30 mouse cellular contexts compared by ENCODE assay signal in the genomic region with DNA sequence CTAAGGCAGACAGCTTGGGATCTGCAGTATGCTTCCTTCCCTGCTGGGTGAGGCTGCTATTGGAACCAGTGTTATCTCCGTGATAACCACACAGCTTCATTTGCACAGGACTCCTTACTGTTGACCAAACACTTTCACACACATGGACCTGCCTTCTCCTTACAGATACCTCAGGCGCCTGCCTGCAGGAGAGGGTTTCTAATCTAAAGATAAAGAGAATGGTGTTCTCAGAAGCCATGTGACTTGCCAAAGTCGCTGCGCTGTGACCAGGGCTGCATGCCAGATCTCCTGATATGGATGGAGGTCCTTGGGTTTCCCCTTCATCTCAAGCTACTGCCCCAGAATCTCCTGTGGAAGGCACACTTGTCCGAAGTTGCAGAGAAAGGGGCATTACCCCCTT. TPM values are rescaled to one million over a fixed set of nuclear protein-coding genes. Genes with fewer than 3 reads are reported as not detected.
DNase-seq lines count a peak whose midpoint lies in the region; ATAC-seq and TF ChIP-seq lines count a peak whose summit lies in the region.
"Had no signal": no experiment of that assay in that cellular context is flagged by ENCODE, and none has a peak within 500 bp of the region (broad histone marks: within the 10 kb centered on the region; RNA-seq: fewer than 3 reads in every experiment).

No protein-coding gene starts in this region.

- DNase-seq in heart, postnatal 25 days (ENCODE audit: low spot score): no peak
- DNase-seq in heart, postnatal 4 days: no peak
- DNase-seq in MEL (ENCODE audit: low read depth, low spot score): no peak
- DNase-seq in natural killer cell, adult 2 months (ENCODE audit: low spot score in 2 of 2): no peak
- DNase-seq: adrenal gland, adult 2 months; adrenal gland, postnatal 14 days; B cell, adult 2 months; cerebellum, adult 11 months; cerebellum, adult 2 months; cerebellum, adult 9-11 months; cerebellum, postnatal 25 days; forebrain, postnatal 0 days; gastrocnemius, adult 2 months; gastrocnemius, postnatal 14 days; heart, adult 18-20 months; kidney, adult 11 months had no signal

- peaks cover 8% of the 10 kb centered on the region; the same call in 1 of the 2 replicates for H3K27me3 ChIP-seq in heart, embryonic 12.5 days (replicated peaks)
- H3K27me3 ChIP-seq in heart, embryonic 16.5 days (ENCODE audit: control insufficient read depth, insufficient read depth, low read length): no peaks in the 10 kb centered on the region
- peaks cover 22 to 34% of the 10 kb centered on the region in 2 experiments for H3K27me3 ChIP-seq in MEL (ENCODE audit: control insufficient read depth in 1 of 2, insufficient read depth in 2 of 2, low read length in 2 of 2)
- H3K27me3 ChIP-seq: embryonic facial prominence, embryonic 12.5 days; embryonic facial prominence, embryonic 15.5 days; hindbrain, embryonic 13.5 days; intestine, embryonic 15.5 days had no signal

- ATAC-seq in heart, embryonic 12.5 days (ENCODE audit: insufficient number of reproducible peaks, low FRiP score): no peak
- ATAC-seq in heart, embryonic 16.5 days (replicated peaks; ENCODE audit: extremely low read depth, insufficient read depth, low FRiP score): no peak
- ATAC-seq: forebrain, embryonic 14.5 days; forebrain, postnatal 0 days; hindbrain, embryonic 16.5 days; intestine, embryonic 15.5 days had no signal

- 3% methylated on average over 5 of the region's 5 CpGs for WGBS in heart, embryonic 12.5 days
- WGBS in heart, embryonic 16.5 days: 10% methylated on average over 5 of the region's 5 CpGs

- no peak for TF ChIP-seq RAD21 in MEL (IDR thresholded peaks at IDR 0.05; ENCODE audit: low read depth, low read length)

- no peak overlapping the region for H3K4me3 ChIP-seq in heart, embryonic 12.5 days
- H3K4me3 ChIP-seq in heart, embryonic 16.5 days (ENCODE audit: low read length): no peak overlapping the region
- H3K4me3 ChIP-seq in MEL (ENCODE audit: control insufficient read depth in 1 of 2, insufficient read depth in 1 of 2, low read depth in 2 of 2, low read length in 2 of 2): no peak overlapping the region
- H3K4me3 ChIP-seq: embryonic facial prominence, embryonic 12.5 days; embryonic facial prominence, embryonic 15.5 days; gastrocnemius, adult 2 months; hindbrain, embryonic 10.5 days; hindbrain, embryonic 13.5 days; intestine, embryonic 15.5 days had no signal

- no peak for TF ChIP-seq CTCF in MEL (IDR thresholded peaks at IDR 0.05 in 2 of 3, conservative IDR thresholded peaks at IDR 0.05 in 1 of 3; ENCODE audit: control insufficient read depth in 1 of 3, insufficient read depth in 1 of 3, low read depth in 2 of 3, low read length in 3 of 3, poor library complexity in 1 of 3, severe bottlenecking in 1 of 3)

- no peaks in the 10 kb centered on the region for H3K79me2 ChIP-seq in MEL (ENCODE audit: control insufficient read depth, insufficient read depth, low read length, poor library complexity)

- no peak for TF ChIP-seq POLR2A in MEL (IDR thresholded peaks at IDR 0.05; ENCODE audit: control insufficient read depth in 1 of 2, insufficient read depth in 1 of 2, low read depth in 1 of 2, low read length in 2 of 2, poor library complexity in 1 of 2)

- H3K4me2 ChIP-seq in heart, embryonic 12.5 days: peak overlapping the region; percentile 11; the same call in 1 of the 2 replicates
- H3K4me2 ChIP-seq in heart, embryonic 16.5 days (ENCODE audit: low read depth, low read length): 0 out of 2 replicates have a peak overlapping the region, but pooled peaks have one; percentile 2
- H3K4me2 ChIP-seq: embryonic facial prominence, embryonic 12.5 days; embryonic facial prominence, embryonic 15.5 days; hindbrain, embryonic 13.5 days; intestine, embryonic 15.5 days had no signal

- H3K4me1 ChIP-seq in heart, embryonic 12.5 days (replicated peaks): peaks cover 50% of the 10 kb centered on the region
- H3K4me1 ChIP-seq in heart, embryonic 16.5 days (ENCODE audit: control insufficient read depth, insufficient read depth, low read length): peaks cover 30% of the 10 kb centered on the region
- no peaks in the 10 kb centered on the region for H3K4me1 ChIP-seq in MEL (ENCODE audit: control insufficient read depth in 1 of 2, insufficient read depth in 2 of 2, low read length in 2 of 2)

- intact Hi-C loops in heart, postnatal 25 days (cut with DNase I): loop anchor here (5.0 kb wide), 1 partner anchor 43 kb away; no protein-coding TSS in a partner anchor

- no peaks in the 10 kb centered on the region for H3K9me3 ChIP-seq in heart, embryonic 12.5 days (replicated peaks)
- H3K9me3 ChIP-seq in heart, embryonic 16.5 days (replicated peaks; ENCODE audit: control insufficient read depth, low read length): no peaks in the 10 kb centered on the region
- no peaks in the 10 kb centered on the region for H3K9me3 ChIP-seq in MEL (replicated peaks; ENCODE audit: insufficient read depth, low read length)
- H3K9me3 ChIP-seq: embryonic facial prominence, embryonic 12.5 days; embryonic facial prominence, embryonic 15.5 days; G1E; hindbrain, embryonic 10.5 days; hindbrain, embryonic 13.5 days; intestine, embryonic 15.5 days had no signal

- H3K9ac ChIP-seq in heart, embryonic 12.5 days: no peak overlapping the region
- H3K9ac ChIP-seq in heart, embryonic 16.5 days (ENCODE audit: low read length): no peak overlapping the region
- H3K9ac ChIP-seq in MEL (ENCODE audit: control insufficient read depth, low read depth, low read length, poor library complexity, severe bottlenecking): no peak overlapping the region
- H3K9ac ChIP-seq: embryonic facial prominence, embryonic 12.5 days; embryonic facial prominence, embryonic 15.5 days; forebrain, postnatal 0 days; intestine, embryonic 15.5 days had no signal

- TF ChIP-seq EP300 in MEL (IDR thresholded peaks at IDR 0.05; ENCODE audit: low read depth in 1 of 2, low read length in 2 of 2): no peak

- no peaks in the 10 kb centered on the region for H3K36me3 ChIP-seq in heart, embryonic 12.5 days
- no peaks in the 10 kb centered on the region for H3K36me3 ChIP-seq in heart, embryonic 16.5 days (ENCODE audit: control insufficient read depth, insufficient read depth)
- H3K36me3 ChIP-seq in MEL (ENCODE audit: control insufficient read depth in 1 of 2, insufficient read depth in 2 of 2, low read length in 2 of 2): no peaks in the 10 kb centered on the region
- H3K36me3 ChIP-seq: embryonic facial prominence, embryonic 12.5 days; embryonic facial prominence, embryonic 15.5 days; G1E; hindbrain, embryonic 10.5 days; hindbrain, embryonic 13.5 days; intestine, embryonic 15.5 days had no signal

- H3K27ac ChIP-seq in heart, embryonic 12.5 days (ENCODE audit: poor library complexity, severe bottlenecking): no peak overlapping the region
- no peak overlapping the region for H3K27ac ChIP-seq in heart, embryonic 16.5 days (ENCODE audit: low read length)
- no peak overlapping the region for H3K27ac ChIP-seq in MEL (ENCODE audit: control insufficient read depth, low read depth, low read length)
- H3K27ac ChIP-seq: embryonic facial prominence, embryonic 12.5 days; embryonic facial prominence, embryonic 15.5 days; gastrocnemius, adult 2 months; hindbrain, embryonic 13.5 days; intestine, embryonic 15.5 days had no signal

TF ChIP-seq in MEL, 35 proteins besides CTCF, POLR2A, EP300 and RAD21:
- TF ChIP-seq BHLHE40 (IDR thresholded peaks at IDR 0.05; ENCODE audit: borderline replicate concordance, low read depth, low read length): no peak
- TF ChIP-seq USF1 (IDR thresholded peaks at IDR 0.05; ENCODE audit: low read depth, low read length): peak; percentile 54; the same call in 1 of the 2 replicates

RNA-seq across cellular contexts. Expression of a gene that starts 14.8 kb away (rescaled TPM):
- 86.4 and 90.3 TPM in 2 replicates for polyA plus RNA-seq in heart, embryonic 12.5 days (2016; fragmentation: Nextera tagmentation; extraction: Ambion mirVana)
- 10 to 100 TPM; 69.0 to 69.3 TPM for total RNA-seq in heart, postnatal 25 days (2021)
- 47.4 and 48.3 TPM in 2 replicates for polyA plus RNA-seq in heart, embryonic 16.5 days (2015; fragmentation: Nextera tagmentation; extraction: Ambion mirVana)
- 10 to 100 TPM; 89.7 to 96.9 TPM for total RNA-seq in heart, postnatal 4 days (2021)
- total RNA-seq in MEL (2012; rRNA removed): 2.1 and 2.7 TPM in 2 replicates
- polyA plus RNA-seq in MEL (2012; ENCODE audit: insufficient read depth in 1 of 2, insufficient read length in 2 of 2, low read depth in 1 of 2, low replicate concordance in 2 of 2, missing spikeins in 1 of 2): 10 to 100 TPM in 1 of 2 experiments, not detected in 1; 16.5 TPM
- polyA plus RNA-seq: G1E had no signal

RNA-seq across cellular contexts. Expression of a gene that starts 22.8 kb away (rescaled TPM):
- 20.1 and 22.8 TPM in 2 replicates for polyA plus RNA-seq in heart, embryonic 12.5 days (2016; fragmentation: Nextera tagmentation; extraction: Ambion mirVana)
- total RNA-seq in heart, postnatal 25 days (2021): 1 to 10 TPM; 7.8 to 9.7 TPM
- polyA plus RNA-seq in heart, embryonic 16.5 days (2015; fragmentation: Nextera tagmentation; extraction: Ambion mirVana): 14.4 and 14.8 TPM in 2 replicates
- total RNA-seq in heart, postnatal 4 days (2021): 10 to 100 TPM; 19.9 to 21.6 TPM
- 37.1 and 37.9 TPM in 2 replicates for total RNA-seq in MEL (2012; rRNA removed)
- polyA plus RNA-seq in MEL (2012; ENCODE audit: insufficient read depth in 1 of 2, insufficient read length in 2 of 2, low read depth in 1 of 2, low replicate concordance in 2 of 2, missing spikeins in 1 of 2): 10 to 100 TPM in 1 of 2 experiments, not detected in 1; 39.7 TPM

RNA-seq across cellular contexts. Expression of a gene that starts 32.1 kb away (rescaled TPM):
- polyA plus RNA-seq in heart, embryonic 12.5 days (2016; fragmentation: Nextera tagmentation; extraction: Ambion mirVana): 79.0 and 80.6 TPM in 2 replicates
- total RNA-seq in heart, postnatal 25 days (2021): 10 to 100 TPM; 48.0 to 53.2 TPM
- polyA plus RNA-seq in heart, embryonic 16.5 days (2015; fragmentation: Nextera tagmentation; extraction: Ambion mirVana): 68.1 and 72.6 TPM in 2 replicates
- 10 to 100 TPM; 47.4 to 49.3 TPM for total RNA-seq in heart, postnatal 4 days (2021)
- total RNA-seq in MEL (2012; rRNA removed): 228 and 257 TPM in 2 replicates
- 100 to 1,000 TPM in 1 of 2 experiments, not detected in 1; 244 TPM for polyA plus RNA-seq in MEL (2012; ENCODE audit: insufficient read depth in 1 of 2, insufficient read length in 2 of 2, low read depth in 1 of 2, low replicate concordance in 2 of 2, missing spikeins in 1 of 2)

RNA-seq across cellular contexts. Expression of a gene that starts 52.8 kb away (rescaled TPM):
- not detected in 2 replicates for polyA plus RNA-seq in heart, embryonic 12.5 days (2016; fragmentation: Nextera tagmentation; extraction: Ambion mirVana)
- not detected for total RNA-seq in heart, postnatal 25 days (2021)
- polyA plus RNA-seq in heart, embryonic 16.5 days (2015; fragmentation: Nextera tagmentation; extraction: Ambion mirVana): not detected in 2 replicates
- not detected for total RNA-seq in heart, postnatal 4 days (2021)
- not detected in 2 replicates for total RNA-seq in MEL (2012; rRNA removed)
- polyA plus RNA-seq in MEL (2012; ENCODE audit: insufficient read depth in 1 of 2, insufficient read length in 2 of 2, low read depth in 1 of 2, low replicate concordance in 2 of 2, missing spikeins in 1 of 2): not detected
- total RNA-seq: adrenal gland, adult 2 months; adrenal gland, postnatal 14 days; CH12.LX; common myeloid progenitor, adult 5-6 weeks; forebrain, postnatal 0 days; G1E; gastrocnemius, adult 2 months; gastrocnemius, postnatal 14 days; gastrocnemius, postnatal 4 days; heart, adult 18-20 months had no signal
- polyA plus RNA-seq: adrenal gland, adult 2 months; cerebellum, adult 2 months; G1E; heart, postnatal 0 days had no signal

Comparison
In these comparisons a context has a peak if more than half of its experiments do, and no peak if none do; other contexts are left out.
1. RNA of a gene that starts 14.8 kb away (total RNA-seq): 89.7 to 96.9 TPM in heart, postnatal 4 days and 69.0 to 69.3 TPM in heart, postnatal 25 days; 2.1 to 2.7 TPM in MEL; every median in the first group is over 10 times any median in the second.